ENCODE assay signal across 21 mouse cellular contexts in genomic region chr2:140865636-140866035, GRCm38 (mm10).
DNase-seq lines count a peak whose midpoint lies in the region; ATAC-seq and TF ChIP-seq lines count a peak whose summit lies in the region.
"Had no signal": no experiment of that assay in that cellular context is flagged by ENCODE, and none has a peak within 500 bp of the region (broad histone marks: within the 10 kb centered on the region; RNA-seq: fewer than 3 reads in every experiment).

No protein-coding gene starts in this region.

- no peaks in the 10 kb centered on the region for H3K27me3 ChIP-seq in forebrain, embryonic 13.5 days
- H3K27me3 ChIP-seq in forebrain, postnatal 0 days (ENCODE audit: insufficient read depth, low read length), result no peaks in the 10 kb centered on the region
- no peaks in the 10 kb centered on the region for H3K27me3 ChIP-seq in forebrain, embryonic 15.5 days
- no peaks in the 10 kb centered on the region for H3K27me3 ChIP-seq in forebrain, embryonic 11.5 days (ENCODE audit: control insufficient read depth, insufficient read depth, low read length)
- H3K27me3 ChIP-seq in heart, embryonic 10.5 days (ENCODE audit: insufficient read depth, poor library complexity, severe bottlenecking), result no peaks in the 10 kb centered on the region
- H3K27me3 ChIP-seq: embryonic facial prominence, embryonic 12.5 days; embryonic facial prominence, embryonic 15.5 days had no signal

- ATAC-seq in forebrain, embryonic 13.5 days, result peak; percentile 30; the same call in 1 of the 2 replicates
- no peak for ATAC-seq in forebrain, postnatal 0 days
- 0 out of 2 replicates have a peak, but pooled peaks have one; percentile 35 for ATAC-seq in forebrain, embryonic 15.5 days (replicated peaks)
- no peak for ATAC-seq in forebrain, embryonic 11.5 days (replicated peaks; ENCODE audit: low FRiP score)

- no peak overlapping the region for H3K9ac ChIP-seq in forebrain, embryonic 13.5 days
- H3K9ac ChIP-seq in forebrain, postnatal 0 days, result no peak overlapping the region
- H3K9ac ChIP-seq in forebrain, embryonic 15.5 days (replicated peaks), result no peak overlapping the region
- no peak overlapping the region for H3K9ac ChIP-seq in forebrain, embryonic 11.5 days (ENCODE audit: low read length)
- H3K9ac ChIP-seq: embryonic facial prominence, embryonic 12.5 days; embryonic facial prominence, embryonic 15.5 days had no signal

- no peak overlapping the region for H3K4me2 ChIP-seq in forebrain, embryonic 13.5 days
- no peak overlapping the region for H3K4me2 ChIP-seq in forebrain, postnatal 0 days (ENCODE audit: low read depth)
- H3K4me2 ChIP-seq in forebrain, embryonic 15.5 days (replicated peaks), result no peak overlapping the region
- no peak overlapping the region for H3K4me2 ChIP-seq in forebrain, embryonic 11.5 days (ENCODE audit: low read depth, low read length, severe bottlenecking)
- H3K4me2 ChIP-seq: embryonic facial prominence, embryonic 12.5 days; embryonic facial prominence, embryonic 15.5 days had no signal

- H3K9me3 ChIP-seq in forebrain, embryonic 13.5 days (replicated peaks), result no peaks in the 10 kb centered on the region
- no peaks in the 10 kb centered on the region for H3K9me3 ChIP-seq in forebrain, postnatal 0 days (ENCODE audit: low read length)
- no peaks in the 10 kb centered on the region for H3K9me3 ChIP-seq in forebrain, embryonic 15.5 days
- H3K9me3 ChIP-seq in forebrain, embryonic 11.5 days (ENCODE audit: control insufficient read depth, low read length), result no peaks in the 10 kb centered on the region
- no peaks in the 10 kb centered on the region for H3K9me3 ChIP-seq in heart, embryonic 10.5 days
- H3K9me3 ChIP-seq: embryonic facial prominence, embryonic 12.5 days; embryonic facial prominence, embryonic 15.5 days had no signal

- no peak overlapping the region for H3K27ac ChIP-seq in forebrain, embryonic 13.5 days
- H3K27ac ChIP-seq in forebrain, postnatal 0 days (ENCODE audit: low read depth, low read length), result no peak overlapping the region
- H3K27ac ChIP-seq in forebrain, embryonic 15.5 days (replicated peaks), result no peak overlapping the region
- H3K27ac ChIP-seq in forebrain, embryonic 11.5 days (ENCODE audit: low read depth, low read length), result no peak overlapping the region
- H3K27ac ChIP-seq in heart, embryonic 10.5 days, result peak overlapping the region; percentile 70; the same call in 1 of the 2 replicates
- H3K27ac ChIP-seq: embryonic facial prominence, embryonic 12.5 days; embryonic facial prominence, embryonic 15.5 days; gastrocnemius, adult 2 months had no signal

- no peak overlapping the region for H3K4me3 ChIP-seq in forebrain, embryonic 13.5 days
- no peak overlapping the region for H3K4me3 ChIP-seq in forebrain, postnatal 0 days (ENCODE audit: low read depth, low read length)
- no peak overlapping the region for H3K4me3 ChIP-seq in forebrain, embryonic 15.5 days
- no peak overlapping the region for H3K4me3 ChIP-seq in forebrain, embryonic 11.5 days (ENCODE audit: low read depth, low read length)
- no peak overlapping the region for H3K4me3 ChIP-seq in heart, embryonic 10.5 days
- H3K4me3 ChIP-seq: embryonic facial prominence, embryonic 12.5 days; embryonic facial prominence, embryonic 15.5 days; erythroblast, embryonic 14.5 days; gastrocnemius, adult 2 months had no signal

- no peak for TF ChIP-seq CTCF in forebrain, postnatal 0 days (IDR thresholded peaks at IDR 0.05; ENCODE audit: low read depth)

- H3K36me3 ChIP-seq in forebrain, embryonic 13.5 days (ENCODE audit: poor library complexity, severe bottlenecking), result no peaks in the 10 kb centered on the region
- H3K36me3 ChIP-seq in forebrain, postnatal 0 days (ENCODE audit: insufficient read depth), result no peaks in the 10 kb centered on the region
- no peaks in the 10 kb centered on the region for H3K36me3 ChIP-seq in forebrain, embryonic 15.5 days
- no peaks in the 10 kb centered on the region for H3K36me3 ChIP-seq in forebrain, embryonic 11.5 days (ENCODE audit: control insufficient read depth, insufficient read depth, low read length)
- H3K36me3 ChIP-seq in heart, embryonic 10.5 days, result no peaks in the 10 kb centered on the region
- H3K36me3 ChIP-seq: embryonic facial prominence, embryonic 12.5 days; embryonic facial prominence, embryonic 15.5 days had no signal

- 62% methylated on average over 1 of the region's 1 CpGs for WGBS in forebrain, embryonic 13.5 days
- 40% methylated on average over 1 of the region's 1 CpGs for WGBS in forebrain, postnatal 0 days
- WGBS in forebrain, embryonic 15.5 days, result 36% methylated on average over 1 of the region's 1 CpGs
- WGBS in forebrain, embryonic 11.5 days, result 74% methylated on average over 1 of the region's 1 CpGs
- 81% methylated on average over 1 of the region's 1 CpGs for WGBS in heart, embryonic 10.5 days

- DNase-seq in forebrain, postnatal 0 days, result no peak
- DNase-seq in forebrain, embryonic 11.5 days (ENCODE audit: low spot score), result no peak
- DNase-seq in heart, embryonic 10.5 days (ENCODE audit: low spot score), result no peak
- DNase-seq in heart, adult 18-20 months, result no peak
- no peak for DNase-seq in adrenal gland, adult 2 months
- DNase-seq: adrenal gland, adult 8-10 months; adrenal gland, postnatal 14 days; adrenal gland, postnatal 36 days; cerebellum, adult 11 months; cerebellum, adult 18-20 months; cerebellum, adult 8-10 months; cerebellum, adult 9-11 months; cerebellum, postnatal 14 days; cerebellum, postnatal 36 days; embryo, embryonic 11 days; gastrocnemius, adult 2 months had no signal

- 0 out of 2 replicates have a peak, but pooled peaks cover 3% of the 10 kb centered on the region for H3K4me1 ChIP-seq in forebrain, embryonic 13.5 days
- no peaks in the 10 kb centered on the region for H3K4me1 ChIP-seq in forebrain, postnatal 0 days (ENCODE audit: insufficient read depth)
- H3K4me1 ChIP-seq in forebrain, embryonic 15.5 days, result no peaks in the 10 kb centered on the region
- no peaks in the 10 kb centered on the region for H3K4me1 ChIP-seq in forebrain, embryonic 11.5 days (replicated peaks; ENCODE audit: control insufficient read depth, insufficient read depth, low read length)
- H3K4me1 ChIP-seq in heart, embryonic 10.5 days, result peaks cover 8% of the 10 kb centered on the region
- H3K4me1 ChIP-seq: embryonic facial prominence, embryonic 12.5 days; embryonic facial prominence, embryonic 15.5 days had no signal

Comparison
In these comparisons a context has a peak if more than half of its experiments do, and no peak if none do; other contexts are left out.
1. ATAC-seq: peak in forebrain, embryonic 13.5 days (single experiment) and forebrain, embryonic 15.5 days (single experiment); none in forebrain, postnatal 0 days (single experiment) and forebrain, embryonic 11.5 days (single experiment).